Mouse (Mus musculus): ENCODE results near the gene Trim58.

DNA sequence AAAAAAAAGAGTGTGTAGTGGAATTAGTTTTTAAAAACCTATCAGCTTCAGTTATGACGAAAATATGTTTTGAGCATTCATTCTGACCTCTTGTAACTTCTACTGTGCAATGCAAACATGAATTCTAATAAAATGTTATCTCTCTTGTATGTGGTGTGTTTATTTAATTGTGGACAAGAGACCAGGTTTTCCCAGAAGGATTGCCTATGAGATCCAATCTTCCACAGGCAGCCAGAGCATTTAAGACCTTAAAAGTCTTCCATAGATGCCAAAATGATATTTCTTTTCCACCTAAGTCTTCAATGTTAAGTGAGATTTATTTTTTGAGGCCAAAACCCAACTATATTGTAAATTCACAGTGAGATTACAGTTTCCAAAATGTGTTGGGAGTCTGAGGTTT is 40.5 kb downstream of the Trim58 start, which contains the start of gene Olfr320:
- TF ChIP-seq CTCF (IDR thresholded peaks at IDR 0.05; ENCODE audit: low read depth) (no peak), EP300 (optimal IDR thresholded peaks at IDR 0.05) (no peak)
